Mouse (Mus musculus) brain, embryonic 14.5 days (tissue): ENCODE data around the gene Prom1. TPM values are rescaled to one million over a fixed set of nuclear protein-coding genes. Genes with fewer than 3 reads are reported as not detected.

Experiments used
- DNase-seq: peaks from one replicate; pipeline ENCODE4 v3.0.0-alpha.2; 2011; ENCODE audit warnings: low read depth
- CTCF ChIP-seq: fragments of 200-500 bp; IDR thresholded peaks from 2 replicates; pipeline ENCODE4 v1.5.1; 2012; ENCODE audit warnings: inconsistent platforms, mild to moderate bottlenecking, moderate library complexity, borderline replicate concordance; ENCODE audit not compliant: insufficient read depth, insufficient read length; ENCODE audit errors: extremely low read depth
- POLR2A ChIP-seq: fragments of 200-500 bp; IDR thresholded peaks from 2 replicates; pipeline ENCODE4 v1.6.1; 2012; ENCODE audit warnings: mild to moderate bottlenecking, inconsistent platforms, borderline replicate concordance; ENCODE audit not compliant: poor library complexity, insufficient read depth, insufficient read length, severe bottlenecking; ENCODE audit errors: extremely low read depth
- polyA plus RNA-seq: library from polyadenylated mRNA; depleted of rRNA; stranded (reverse); fragments of >200 nt; gene quantifications from 2 replicates; pipeline ENCODE4 v1.2.3, GENCODE M21; 2012; rRNA removed

The Prom1 gene
- polyA plus RNA-seq, 1 experiment, result 30.6 TPM

- no peak for DNase-seq
- no peak for TF ChIP-seq POLR2A
- TF ChIP-seq CTCF, result no peak
These were observed 133.2 kb downstream of the Prom1 start for GRCm38 (mm10) chr5:43968634-43969033.

- no peak for DNase-seq
- TF ChIP-seq POLR2A, result no peak
- TF ChIP-seq CTCF, result no peak
These were observed 140.8 kb downstream of the Prom1 start for GRCm38 (mm10) chr5:43961056-43961455.

GRCm38 (mm10) chr5:43959884-43960440 lies 141.9 kb downstream of the Prom1 start:
- TF ChIP-seq CTCF, result no peak
- no peak for TF ChIP-seq POLR2A
- DNase-seq, result no peak

GRCm38 (mm10) chr5:43953241-43953640 lies 148.6 kb downstream of the Prom1 start:
- TF ChIP-seq POLR2A (no peak), CTCF (no peak)
- DNase-seq, result no peak

GRCm38 (mm10) chr5:43948748-43949275 lies 153.0 kb downstream of the Prom1 start:
- TF ChIP-seq POLR2A, result no peak
- no peak for TF ChIP-seq CTCF
- DNase-seq, result peak; percentile 28

- DNase-seq, result peak; percentile 60
- TF ChIP-seq CTCF (no peak), POLR2A (no peak)
These were observed 153.6 kb downstream of the Prom1 start for GRCm38 (mm10) chr5:43948111-43948743.

- DNase-seq, result peak; percentile 14
- TF ChIP-seq CTCF, result no peak
- TF ChIP-seq POLR2A, result no peak
These were observed 154.4 kb downstream of the Prom1 start for GRCm38 (mm10) chr5:43947330-43947977.

Other genes with a start within 250 kb of the Prom1 start
- 2.0 and 2.7 TPM in 2 replicates for gene Cd38, start 233.5 kb downstream of the Prom1 start, polyA plus RNA-seq
- 0.30 and 0.49 TPM in 2 replicates for gene Gm7879, start 188.9 kb downstream of the Prom1 start, polyA plus RNA-seq
- gene Fgfbp1, start 120.3 kb downstream of the Prom1 start, polyA plus RNA-seq, result 4.7 and 4.9 TPM in 2 replicates
- 43.9 and 45.0 TPM in 2 replicates for gene Tapt1, start 124.6 kb upstream of the Prom1 start, polyA plus RNA-seq